Comparison of ENCODE assay signal across 8 mouse cellular contexts in the genomic region with DNA sequence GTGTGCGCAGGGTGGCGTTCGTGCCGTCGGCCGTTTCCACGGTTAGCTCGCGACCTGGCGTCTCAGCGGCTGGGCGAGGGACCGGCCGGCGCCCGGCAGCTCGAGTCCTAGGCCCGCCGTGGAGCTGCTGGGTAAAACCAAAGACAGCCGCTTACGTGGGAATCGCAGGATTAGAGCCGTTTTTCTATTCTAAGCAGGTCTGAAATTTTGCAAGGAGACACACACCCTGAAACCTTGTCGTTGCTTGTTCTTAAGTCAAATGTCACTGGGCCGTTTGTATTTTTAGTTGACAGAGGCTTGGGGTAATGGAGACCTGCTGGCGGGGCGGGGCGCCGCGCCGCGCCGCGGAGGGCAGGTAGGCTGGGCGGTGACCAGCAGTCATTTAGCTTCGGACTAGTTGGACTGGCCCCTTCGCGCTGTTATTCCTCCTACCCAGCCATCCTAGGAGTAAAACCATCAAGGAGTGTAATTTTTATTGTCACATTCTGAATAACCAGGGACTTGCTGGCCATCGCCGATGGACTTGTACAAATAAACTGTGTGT. TPM values are rescaled to one million over a fixed set of nuclear protein-coding genes. Genes with fewer than 3 reads are reported as not detected.
DNase-seq lines count a peak whose midpoint lies in the region; ATAC-seq lines count a peak whose summit lies in the region.

No protein-coding gene starts in this region.

- DNase-seq in heart, adult 9 months (ENCODE audit: low spot score in 2 of 2), result no peak
- peak; percentile 10 for DNase-seq in brain, embryonic 18.5 days (ENCODE audit: low read depth, low spot score)
- DNase-seq in hindbrain, embryonic 14.5 days (ENCODE audit: low spot score), result no peak
- no peak for DNase-seq in embryo, embryonic 10.5 days (ENCODE audit: low spot score)
- DNase-seq in adrenal gland, postnatal 10 days, result no peak

- peak overlapping the region; percentile 93 for H3K9ac ChIP-seq in heart, embryonic 15.5 days
- H3K9ac ChIP-seq in hindbrain, embryonic 14.5 days, result peak overlapping the region; percentile 87
- peak overlapping the region; percentile 86 for H3K9ac ChIP-seq in liver, embryonic 15.5 days
- H3K9ac ChIP-seq in stomach, embryonic 16.5 days (ENCODE audit: low read length), result peak overlapping the region; percentile 82

- ATAC-seq in heart, embryonic 15.5 days (replicated peaks; ENCODE audit: insufficient number of reproducible peaks, insufficient read depth, low FRiP score, low read depth), result no peak; the same call in 1 of the 2 replicates
- ATAC-seq in hindbrain, embryonic 14.5 days (ENCODE audit: low FRiP score), result peak; percentile 16; the same call in 1 of the 2 replicates
- ATAC-seq in liver, embryonic 15.5 days (ENCODE audit: insufficient read depth), result peak; percentile 73
- ATAC-seq in stomach, embryonic 16.5 days (ENCODE audit: insufficient read depth, low FRiP score), result no peak

- peak overlapping the region; percentile 73 for H3K27ac ChIP-seq in heart, embryonic 15.5 days
- peak overlapping the region; percentile 77 for H3K27ac ChIP-seq in hindbrain, embryonic 14.5 days
- peak overlapping the region; percentile 92 for H3K27ac ChIP-seq in liver, embryonic 15.5 days (replicated peaks)
- H3K27ac ChIP-seq in stomach, embryonic 16.5 days (ENCODE audit: low read length), result peak overlapping the region; percentile 68

- H3K4me2 ChIP-seq in heart, embryonic 15.5 days, result peak overlapping the region; percentile 89
- peak overlapping the region; percentile 93 for H3K4me2 ChIP-seq in hindbrain, embryonic 14.5 days (replicated peaks)
- peak overlapping the region; percentile 82 for H3K4me2 ChIP-seq in liver, embryonic 15.5 days
- peak overlapping the region; percentile 83 for H3K4me2 ChIP-seq in stomach, embryonic 16.5 days (ENCODE audit: low read depth, low read length)

- no peaks in the 10 kb centered on the region for H3K27me3 ChIP-seq in heart, embryonic 15.5 days
- no peaks in the 10 kb centered on the region for H3K27me3 ChIP-seq in hindbrain, embryonic 14.5 days (ENCODE audit: control insufficient read depth, insufficient read depth, low read length)
- no peaks in the 10 kb centered on the region for H3K27me3 ChIP-seq in liver, embryonic 15.5 days
- H3K27me3 ChIP-seq in stomach, embryonic 16.5 days (ENCODE audit: control insufficient read depth, insufficient read depth, low read length), result no peaks in the 10 kb centered on the region

- H3K9me3 ChIP-seq in heart, embryonic 15.5 days (replicated peaks), result no peaks in the 10 kb centered on the region
- no peaks in the 10 kb centered on the region for H3K9me3 ChIP-seq in hindbrain, embryonic 14.5 days (ENCODE audit: control insufficient read depth, low read length)
- no peaks in the 10 kb centered on the region for H3K9me3 ChIP-seq in liver, embryonic 15.5 days (replicated peaks)
- no peaks in the 10 kb centered on the region for H3K9me3 ChIP-seq in stomach, embryonic 16.5 days (replicated peaks; ENCODE audit: control insufficient read depth, low read length)

- 1% methylated on average over 40 of the region's 40 CpGs for WGBS in heart, embryonic 15.5 days
- 2% methylated on average over 40 of the region's 40 CpGs for WGBS in hindbrain, embryonic 14.5 days
- WGBS in liver, embryonic 15.5 days (ENCODE audit: insufficient replicate concordance), result under 1% methylated on average over 40 of the region's 40 CpGs
- under 1% methylated on average over 40 of the region's 40 CpGs for WGBS in stomach, embryonic 16.5 days

- peaks cover 22% of the 10 kb centered on the region for H3K4me1 ChIP-seq in heart, embryonic 15.5 days (replicated peaks)
- H3K4me1 ChIP-seq in hindbrain, embryonic 14.5 days (replicated peaks; ENCODE audit: control insufficient read depth, insufficient read depth, low read length), result peaks cover 22% of the 10 kb centered on the region
- peaks cover 43% of the 10 kb centered on the region for H3K4me1 ChIP-seq in liver, embryonic 15.5 days (replicated peaks)
- H3K4me1 ChIP-seq in stomach, embryonic 16.5 days (ENCODE audit: control insufficient read depth, insufficient read depth, low read length), result peaks cover 13% of the 10 kb centered on the region

- peaks cover 47% of the 10 kb centered on the region for H3K36me3 ChIP-seq in heart, embryonic 15.5 days
- peaks cover 42% of the 10 kb centered on the region for H3K36me3 ChIP-seq in hindbrain, embryonic 14.5 days (replicated peaks; ENCODE audit: control insufficient read depth, insufficient read depth)
- peaks cover 47% of the 10 kb centered on the region for H3K36me3 ChIP-seq in liver, embryonic 15.5 days (replicated peaks)
- H3K36me3 ChIP-seq in stomach, embryonic 16.5 days (ENCODE audit: control insufficient read depth, insufficient read depth, low read length), result peaks cover 17% of the 10 kb centered on the region

- H3K4me3 ChIP-seq in heart, embryonic 15.5 days, result peak overlapping the region; percentile 85
- peak overlapping the region; percentile 83 for H3K4me3 ChIP-seq in hindbrain, embryonic 14.5 days (replicated peaks; ENCODE audit: low read length)
- peak overlapping the region; percentile 91 for H3K4me3 ChIP-seq in liver, embryonic 15.5 days (replicated peaks)
- H3K4me3 ChIP-seq in stomach, embryonic 16.5 days (replicated peaks; ENCODE audit: low read length), result peak overlapping the region; percentile 69

RNA-seq across cellular contexts. Expression of a gene that starts 0.4 kb away (rescaled TPM):
- 77.2 and 81.4 TPM in 2 replicates for polyA plus RNA-seq in heart, embryonic 15.5 days (2015; fragmentation: Nextera tagmentation; extraction: Ambion mirVana)
- polyA plus RNA-seq in hindbrain, embryonic 14.5 days (2014; fragmentation: Nextera tagmentation; extraction: Ambion mirVana), result 124 and 126 TPM in 2 replicates
- polyA plus RNA-seq in liver, embryonic 15.5 days (2015; fragmentation: Nextera tagmentation; extraction: Ambion mirVana), result 68.6 and 70.6 TPM in 2 replicates
- 123 and 131 TPM in 2 replicates for polyA plus RNA-seq in stomach, embryonic 16.5 days (2015; fragmentation: Nextera tagmentation; extraction: Ambion mirVana)
- 10 to 100 TPM; 60.7 to 62.2 TPM for total RNA-seq in adrenal gland, postnatal 10 days (2021)

RNA-seq across cellular contexts. Expression of a gene that starts 0.5 kb away (rescaled TPM):
- polyA plus RNA-seq in heart, embryonic 15.5 days (2015; fragmentation: Nextera tagmentation; extraction: Ambion mirVana), result 54.0 and 59.2 TPM in 2 replicates
- 69.3 and 76.4 TPM in 2 replicates for polyA plus RNA-seq in hindbrain, embryonic 14.5 days (2014; fragmentation: Nextera tagmentation; extraction: Ambion mirVana)
- polyA plus RNA-seq in liver, embryonic 15.5 days (2015; fragmentation: Nextera tagmentation; extraction: Ambion mirVana), result 25.6 and 26.0 TPM in 2 replicates
- 47.7 and 52.3 TPM in 2 replicates for polyA plus RNA-seq in stomach, embryonic 16.5 days (2015; fragmentation: Nextera tagmentation; extraction: Ambion mirVana)
- total RNA-seq in adrenal gland, postnatal 10 days (2021), result 100 to 1,000 TPM in 1 of 2 experiments, 10 to 100 TPM in 1; 85.2 to 102 TPM

Comparison
In these comparisons a context has a peak if more than half of its experiments do, and no peak if none do; other contexts are left out.
1. ATAC-seq: peak in hindbrain, embryonic 14.5 days (single experiment) and liver, embryonic 15.5 days (single experiment); none in heart, embryonic 15.5 days (single experiment) and stomach, embryonic 16.5 days (single experiment).
2. Peak in every context shown above with its lines, with median percentiles within 50 percentile points of each other: H3K27ac ChIP-seq, H3K4me2 ChIP-seq, H3K4me3 ChIP-seq and H3K9ac ChIP-seq.